Mouse (Mus musculus): ENCODE results near the gene Aldh4a1. TPM values are rescaled to one million over a fixed set of nuclear protein-coding genes. Genes with fewer than 3 reads are reported as not detected.

The Aldh4a1 gene
- polyA plus RNA-seq, 1 experiment: 26.5 TPM

- DNase-seq (ENCODE audit: low spot score): no peak
These were observed 53.0 kb downstream of the Aldh4a1 start for GRCm38 (mm10) chr4:139675696-139676095.

DNA sequence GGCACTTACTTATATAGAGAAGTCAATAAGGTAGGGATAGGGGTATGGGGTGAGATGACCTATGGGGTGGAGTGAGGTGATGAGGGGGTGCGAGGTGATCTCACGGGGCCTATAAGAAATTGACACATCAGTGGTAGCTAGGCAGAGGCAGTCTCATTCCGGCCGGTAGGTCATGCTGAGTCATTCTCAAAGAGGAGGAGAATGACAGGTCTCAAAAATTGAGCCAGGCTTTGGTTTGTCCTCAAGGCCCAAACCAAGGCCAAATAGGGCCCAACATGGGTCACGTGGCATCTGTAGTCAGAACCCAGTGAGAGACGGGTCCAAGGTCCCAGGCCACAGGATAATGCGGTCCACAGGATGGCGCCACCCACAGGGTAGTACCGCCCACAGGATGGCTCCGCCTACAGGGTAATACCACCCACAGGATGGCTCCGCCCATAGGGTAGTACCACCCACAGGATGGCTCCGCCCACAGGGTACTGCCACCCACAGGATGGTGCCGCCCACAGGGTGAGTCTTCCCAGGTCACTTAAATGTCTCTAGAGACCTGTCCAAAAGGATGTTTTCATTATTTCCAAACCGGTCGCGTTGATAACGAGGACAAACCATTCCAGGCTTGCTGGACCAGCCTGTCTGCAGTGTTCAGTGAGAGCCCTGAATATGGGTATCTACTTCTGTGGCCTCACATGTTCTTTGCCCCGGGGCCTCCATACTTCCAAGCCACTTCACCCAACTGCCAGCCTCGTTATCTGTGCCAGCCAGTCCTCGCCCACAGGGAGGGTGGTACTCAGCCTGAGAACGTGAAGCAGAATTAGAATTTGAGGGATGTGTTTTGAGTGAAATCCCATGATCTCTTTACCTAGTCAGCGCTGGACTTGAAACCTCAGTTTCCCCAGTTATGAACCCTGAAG lies 61.3 kb downstream of the Aldh4a1 start:
- DNase-seq (ENCODE audit: low spot score): no peak

DNA sequence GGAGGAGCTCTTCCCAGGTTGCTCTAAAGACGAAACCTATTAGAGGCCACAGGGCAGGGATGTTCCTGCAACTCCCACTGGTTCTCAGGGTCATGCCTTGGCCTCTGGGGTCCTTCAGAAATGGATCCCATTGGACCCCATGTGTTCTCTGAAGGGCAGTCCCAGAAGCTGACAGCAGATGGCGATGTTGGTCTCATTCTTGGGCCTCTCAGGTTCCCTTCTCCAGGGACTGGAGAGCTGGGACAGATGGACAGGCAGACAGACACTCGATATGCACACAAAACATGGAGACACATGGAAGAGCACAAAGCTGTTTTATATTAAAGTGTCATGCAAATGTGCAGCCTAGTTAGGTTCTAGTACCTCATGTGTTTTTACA lies 62.0 kb downstream of the Aldh4a1 start:
- peak; percentile 42 for DNase-seq (ENCODE audit: low spot score)

DNA sequence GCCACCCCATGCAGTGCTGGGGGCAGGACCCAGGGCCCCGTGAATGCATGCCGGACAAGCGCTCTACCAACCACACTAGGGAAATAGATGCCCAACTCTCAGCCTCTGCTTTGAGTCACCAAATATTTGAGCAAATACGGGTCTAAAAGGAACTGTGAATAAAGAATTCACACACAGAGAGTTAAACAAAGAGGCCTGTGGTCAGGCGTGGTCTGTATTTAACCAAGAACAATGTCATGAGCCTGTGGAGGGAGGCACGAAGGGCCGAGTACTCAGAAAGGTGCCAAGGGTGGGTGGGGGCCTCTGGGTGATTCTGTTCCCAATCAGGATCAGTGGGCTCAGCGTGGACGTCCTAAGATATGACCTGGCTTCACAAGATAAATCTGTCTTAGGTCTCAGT lies 65.4 kb downstream of the Aldh4a1 start:
- DNase-seq (ENCODE audit: low spot score): no peak

- DNase-seq (ENCODE audit: low spot score): no peak
These were observed 67.1 kb downstream of the Aldh4a1 start for GRCm38 (mm10) chr4:139689627-139690269.

- no peak for DNase-seq (ENCODE audit: low spot score)
These were observed 70.6 kb downstream of the Aldh4a1 start for GRCm38 (mm10) chr4:139693315-139693714.

GRCm38 (mm10) chr4:139697755-139698154 lies 75.1 kb downstream of the Aldh4a1 start:
- DNase-seq (ENCODE audit: low spot score): no peak

DNA sequence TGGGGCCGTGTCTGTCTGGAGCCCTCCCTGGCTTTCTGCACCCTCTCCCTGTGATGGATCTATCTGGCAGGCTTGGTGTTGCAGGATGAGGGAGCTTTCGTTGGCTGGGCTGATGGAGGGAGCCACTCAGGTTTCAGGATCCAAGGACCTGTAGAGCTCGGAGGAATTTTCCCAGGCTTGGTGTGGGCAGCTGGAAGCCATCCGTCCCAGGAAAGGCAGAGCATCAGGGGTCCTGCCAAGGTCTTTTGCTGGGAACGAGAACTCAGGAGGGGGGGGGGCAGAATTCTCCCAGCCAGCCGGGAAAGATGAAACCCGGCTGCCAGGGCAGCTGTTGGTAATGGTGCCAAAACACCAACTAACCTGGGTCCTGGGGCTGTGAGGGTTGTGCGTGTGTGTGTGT lies 75.9 kb downstream of the Aldh4a1 start:
- no peak for DNase-seq (ENCODE audit: low spot score)

Other genes starting within 250 kb of the Aldh4a1 start
- 7.7 and 9.8 TPM in 2 replicates for gene Iffo2, start 92.3 kb upstream of the Aldh4a1 start, polyA plus RNA-seq (2012; rRNA removed)
- gene Gm21969, start 19.7 kb upstream of the Aldh4a1 start, polyA plus RNA-seq (2012; rRNA removed): 0.04 TPM in 1 of 2 replicates, not detected in the other
- not detected in 2 replicates for gene Tas1r2, start 30.7 kb downstream of the Aldh4a1 start, polyA plus RNA-seq (2012; rRNA removed)
- not detected in 2 replicates for gene Pax7, start 210.7 kb downstream of the Aldh4a1 start, polyA plus RNA-seq (2012; rRNA removed)

Measured in urinary bladder, adult 2 months (tissue).